Mouse (Mus musculus) T-helper 2 cell (primary cell): ENCODE data around the gene Ier3.

Experiments
- in situ Hi-C: fragments of 300-600 bp; cut with MboI, MseI; formaldehyde crosslinking; loops from one replicate; pipeline ENCODE4 v1.15.1; 2025; ENCODE audit warnings: high pct_unique_total_duplicates

Gene Ier3

GRCm38 (mm10) chr17:35866281-35866831 lies 44.9 kb downstream of the Ier3 start:
- in situ Hi-C loops, result no loop called here

GRCm38 (mm10) chr17:35866911-35867890 lies 45.7 kb downstream of the Ier3 start:
- in situ Hi-C loops, result no loop called here

- in situ Hi-C loops, result no loop called here
These were observed 46.8 kb downstream of the Ier3 start for GRCm38 (mm10) chr17:35868165-35868820.

DNA sequence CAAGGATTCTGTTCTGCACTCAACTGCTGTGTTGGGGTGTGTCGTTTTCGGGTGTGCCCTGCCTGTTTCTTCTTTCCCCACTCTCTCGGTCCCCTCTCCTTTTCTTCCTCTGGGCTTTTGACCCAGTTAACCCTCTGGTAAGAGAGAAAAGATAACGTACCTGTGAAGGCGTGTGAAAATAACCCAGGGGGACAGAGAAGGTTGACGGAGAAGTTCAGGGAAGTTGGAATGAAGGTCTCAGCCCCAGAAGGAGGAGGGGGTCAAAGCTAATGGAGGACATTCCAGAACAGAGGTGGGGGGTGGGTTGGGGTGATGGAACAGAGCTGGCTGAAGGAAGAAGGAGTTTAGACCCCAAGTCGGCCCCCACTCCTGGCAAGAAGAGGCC lies 47.5 kb downstream of the Ier3 start:
- in situ Hi-C loops, result no loop called here

DNA sequence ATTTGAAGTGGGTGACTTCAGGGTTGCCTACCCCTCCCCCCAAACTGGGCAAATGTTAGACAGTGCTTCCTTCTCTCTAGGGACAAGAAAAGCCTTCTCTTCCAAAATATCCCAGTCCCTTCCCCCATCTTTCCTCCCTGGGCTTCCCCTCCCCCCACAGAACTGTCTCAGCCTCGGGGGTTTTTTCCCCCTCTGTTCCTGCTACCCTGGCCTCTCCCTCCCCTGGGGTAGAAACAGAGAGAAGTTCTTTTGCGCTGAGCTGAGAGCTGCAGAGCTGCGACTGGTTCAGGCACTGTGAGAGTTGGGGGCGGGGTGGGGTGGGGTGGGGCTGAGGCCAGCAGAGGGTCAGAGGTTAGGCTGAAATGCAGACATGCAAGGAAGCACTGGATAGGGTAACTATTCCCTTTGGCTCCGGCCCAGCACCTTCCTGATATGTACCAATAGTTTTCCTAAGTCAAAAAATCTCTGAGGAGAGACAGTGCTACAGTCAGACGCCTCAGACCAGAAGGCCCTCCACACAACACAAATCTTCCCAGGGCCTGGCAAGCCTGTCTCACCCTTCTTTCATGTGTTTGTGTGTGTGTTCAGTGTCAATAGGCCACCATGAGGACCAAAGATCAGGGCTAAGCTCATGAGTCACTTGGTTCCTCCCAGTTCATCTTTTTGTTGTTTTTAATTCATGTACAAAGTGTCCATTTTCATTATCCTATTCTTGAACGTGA lies 48.0 kb downstream of the Ier3 start:
- in situ Hi-C loops, result loop anchor here (5.0 to 10.0 kb wide), 3 partner anchors 32 to 1845 kb away; partner anchors contain the start of genes H2-Ke6, Ring1 and Tubb5

DNA sequence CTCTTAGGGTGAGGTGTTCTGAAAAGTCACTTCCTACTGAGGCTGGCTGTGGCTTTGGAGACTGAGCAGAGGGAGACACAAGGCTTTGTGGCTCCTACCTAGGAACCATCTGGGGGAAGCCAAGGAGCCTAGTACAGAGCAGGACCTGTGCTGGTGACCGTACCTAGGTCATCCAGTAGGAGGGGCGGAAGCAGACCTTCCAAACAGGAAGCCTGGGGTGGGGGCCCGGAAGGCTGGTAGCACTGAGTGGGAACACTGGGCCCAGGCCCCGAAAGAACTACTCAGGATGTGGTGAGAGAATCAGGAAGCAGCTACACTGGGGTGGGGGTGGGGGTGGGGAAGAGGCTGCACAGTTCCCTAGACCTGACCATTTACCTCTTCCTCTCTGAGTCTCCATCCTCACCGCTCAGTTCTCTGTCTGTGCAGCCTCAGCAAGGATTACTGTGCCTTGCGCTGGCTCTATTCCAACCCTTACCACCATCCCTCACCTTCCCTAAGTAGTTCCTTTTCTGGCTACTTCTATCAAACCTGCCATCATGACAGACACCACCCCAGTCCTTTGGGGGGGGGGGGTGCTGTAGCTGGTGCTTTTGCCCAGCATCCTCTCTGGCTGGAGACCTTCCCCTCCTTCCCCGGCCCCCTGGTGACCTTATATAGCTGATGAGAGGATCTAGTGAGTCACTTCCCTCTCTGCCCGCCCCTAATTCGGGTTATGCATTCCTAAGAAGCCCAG lies 48.8 kb downstream of the Ier3 start:
- in situ Hi-C loops, result loop anchor here (5.0 to 10.0 kb wide), 3 partner anchors 33 to 1846 kb away; partner anchors contain the start of genes H2-Ke6, Ring1 and Tubb5

DNA sequence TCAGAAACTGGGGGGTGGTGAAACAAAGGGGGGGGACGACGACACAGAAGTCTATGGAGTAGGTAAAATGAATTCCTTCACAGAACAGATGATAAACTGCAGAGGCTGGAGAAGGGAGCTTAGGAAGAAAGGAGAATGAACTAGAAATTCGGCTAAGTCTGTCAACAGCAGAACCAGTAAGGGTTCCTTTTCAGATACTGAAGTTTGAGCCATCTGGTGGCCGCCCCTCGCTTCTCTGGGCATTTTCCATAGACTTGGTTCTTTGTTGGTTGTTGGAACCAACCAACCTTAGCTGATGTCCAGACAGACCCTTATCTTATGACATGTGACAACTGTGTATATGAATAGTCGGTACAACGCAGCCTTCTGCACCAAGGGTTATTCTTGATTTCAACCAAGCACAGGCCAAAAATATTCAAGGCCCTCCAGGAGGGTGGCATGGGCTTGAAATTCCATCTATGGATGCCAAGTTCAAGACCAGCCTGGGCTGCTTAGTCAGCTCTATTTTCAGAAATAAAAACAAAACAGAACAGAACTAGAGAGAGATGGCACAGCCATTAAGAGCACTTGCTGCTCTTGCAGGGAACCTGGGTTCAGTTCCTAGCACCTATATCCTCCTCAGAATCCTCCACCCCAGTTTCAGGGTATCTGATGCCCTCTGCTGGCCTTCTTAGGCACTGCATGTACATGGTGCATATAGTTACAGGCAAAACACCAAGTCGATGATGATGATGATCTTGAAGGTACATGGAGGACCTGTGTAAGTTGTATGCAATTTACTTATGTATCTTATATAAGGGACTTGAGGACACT lies 49.6 kb downstream of the Ier3 start:
- in situ Hi-C loops, result loop anchor here (5.0 to 10.0 kb wide), 3 partner anchors 34 to 1846 kb away; partner anchors contain the start of genes H2-Ke6, Ring1 and Tubb5
